Mouse (Mus musculus): Measurements from ENCODE around the gene St7l. TPM values are rescaled to one million over a fixed set of nuclear protein-coding genes. Genes with fewer than 3 reads are reported as not detected.
"Not testable (repeated sequence)": the region's sequence is repeated elsewhere in the genome, so short reads cannot be mapped to it uniquely, and the experiment has no call there.

St7l gene
- polyA plus RNA-seq, 1 experiment = 4.5 TPM

GRCm38 (mm10) chr3:104854866-104855265, 8.9 kb upstream of the St7l start:
- H3K4me3 ChIP-seq (ENCODE audit: extremely low read depth, insufficient read depth, insufficient read length) = no peak overlapping the region
- peaks cover 10% of the 10 kb centered on the region for H3K4me1 ChIP-seq (ENCODE audit: control insufficient read depth, insufficient read depth, insufficient read length)
- peaks cover 4% of the 10 kb centered on the region for H3K36me3 ChIP-seq (ENCODE audit: control insufficient read depth, insufficient read depth, low read length)
- TF ChIP-seq CTCF (IDR thresholded peaks at IDR 0.05; ENCODE audit: extremely low read depth, insufficient read depth, insufficient read length, insufficient replicate concordance) = no peak
- no peak for TF ChIP-seq POLR2A (IDR thresholded peaks at IDR 0.05; ENCODE audit: low read depth, low read length)
- H3K27me3 ChIP-seq (ENCODE audit: control insufficient read depth, insufficient read depth, low read length) = no peaks in the 10 kb centered on the region
- H3K27ac ChIP-seq (ENCODE audit: insufficient read depth, low read length) = no peak overlapping the region
- no peak for DNase-seq (ENCODE audit: low read depth in 1 of 2, low spot score in 2 of 2)

- no peak for TF ChIP-seq POLR2A (IDR thresholded peaks at IDR 0.05; ENCODE audit: low read depth, low read length)
- TF ChIP-seq CTCF (IDR thresholded peaks at IDR 0.05; ENCODE audit: extremely low read depth, insufficient read depth, insufficient read length, insufficient replicate concordance) = no peak
- 14% methylated on average over 1 of the region's 1 CpGs for WGBS
- H3K27me3 ChIP-seq (ENCODE audit: control insufficient read depth, insufficient read depth, low read length) = no peaks in the 10 kb centered on the region
- H3K36me3 ChIP-seq (ENCODE audit: control insufficient read depth, insufficient read depth, low read length) = peaks cover 4% of the 10 kb centered on the region
- no peak overlapping the region for H3K4me3 ChIP-seq (ENCODE audit: extremely low read depth, insufficient read depth, insufficient read length)
- DNase-seq (ENCODE audit: low read depth in 1 of 2, low spot score in 2 of 2) = peak; percentile 6 to 26
- H3K4me1 ChIP-seq (ENCODE audit: control insufficient read depth, insufficient read depth, insufficient read length) = peaks cover 13% of the 10 kb centered on the region
- H3K27ac ChIP-seq (ENCODE audit: insufficient read depth, low read length) = no peak overlapping the region
These were observed 7.7 kb upstream of the St7l start for GRCm38 (mm10) chr3:104856106-104856505.

- H3K36me3 ChIP-seq (ENCODE audit: control insufficient read depth, insufficient read depth, low read length) = peaks cover 4% of the 10 kb centered on the region
- DNase-seq (ENCODE audit: low read depth in 1 of 2, low spot score in 2 of 2) = no peak
- peak overlapping the region; percentile 38; the same call in 1 of the 2 replicates for H3K27ac ChIP-seq (ENCODE audit: insufficient read depth, low read length)
- no peak overlapping the region; the same call in 1 of the 2 replicates for H3K4me3 ChIP-seq (ENCODE audit: extremely low read depth, insufficient read depth, insufficient read length)
- H3K27me3 ChIP-seq (ENCODE audit: control insufficient read depth, insufficient read depth, low read length) = no peaks in the 10 kb centered on the region
- TF ChIP-seq CTCF (IDR thresholded peaks at IDR 0.05; ENCODE audit: extremely low read depth, insufficient read depth, insufficient read length, insufficient replicate concordance) = no peak
- TF ChIP-seq POLR2A (IDR thresholded peaks at IDR 0.05; ENCODE audit: low read depth, low read length) = no peak
- peaks cover 19% of the 10 kb centered on the region for H3K4me1 ChIP-seq (ENCODE audit: control insufficient read depth, insufficient read depth, insufficient read length)
- 85% methylated on average over 1 of the region's 1 CpGs for WGBS
These were observed 5.2 kb upstream of the St7l start for GRCm38 (mm10) chr3:104858560-104858959.

- WGBS = under 1% methylated on average over 48 of the region's 48 CpGs
- no peak for TF ChIP-seq POLR2A (IDR thresholded peaks at IDR 0.05; ENCODE audit: low read depth, low read length)
- TF ChIP-seq CTCF (IDR thresholded peaks at IDR 0.05; ENCODE audit: extremely low read depth, insufficient read depth, insufficient read length, insufficient replicate concordance) = no peak
- DNase-seq (ENCODE audit: low read depth in 1 of 2, low spot score in 2 of 2) = peak; percentile 60 to 76
These were observed 991 bp downstream of the St7l start for GRCm38 (mm10) chr3:104864651-104865340.

GRCm38 (mm10) chr3:104865341-104865788, 1.6 kb downstream of the St7l start:
- TF ChIP-seq CTCF (IDR thresholded peaks at IDR 0.05; ENCODE audit: extremely low read depth, insufficient read depth, insufficient read length, insufficient replicate concordance) (no peak), POLR2A (IDR thresholded peaks at IDR 0.05; ENCODE audit: low read depth, low read length) (peak; percentile 6; the same call in 1 of the 2 replicates)
- H3K27me3 ChIP-seq (ENCODE audit: control insufficient read depth, insufficient read depth, low read length) = no peaks in the 10 kb centered on the region
- H3K4me1 ChIP-seq (ENCODE audit: control insufficient read depth, insufficient read depth, insufficient read length) = peaks cover 12% of the 10 kb centered on the region
- no peaks in the 10 kb centered on the region; the same call in 1 of the 2 replicates for H3K36me3 ChIP-seq (ENCODE audit: control insufficient read depth, insufficient read depth, low read length)
- DNase-seq (ENCODE audit: low read depth in 1 of 2, low spot score in 2 of 2) = peak; percentile 66 to 72
- H3K4me3 ChIP-seq (ENCODE audit: extremely low read depth, insufficient read depth, insufficient read length) = peak overlapping the region; percentile 87
- peak overlapping the region; percentile 99 for H3K27ac ChIP-seq (ENCODE audit: insufficient read depth, low read length)
- under 1% methylated on average over 12 of the region's 12 CpGs for WGBS

More at GRCm38 (mm10) chr3:104864651-104865340, 991 bp downstream of the St7l start:
- peak overlapping the region; percentile 99 for H3K27ac ChIP-seq (ENCODE audit: insufficient read depth, low read length)
- H3K36me3 ChIP-seq (ENCODE audit: control insufficient read depth, insufficient read depth, low read length) = no peaks in the 10 kb centered on the region
- peak overlapping the region; percentile 87 for H3K4me3 ChIP-seq (ENCODE audit: extremely low read depth, insufficient read depth, insufficient read length)
- H3K27me3 ChIP-seq (ENCODE audit: control insufficient read depth, insufficient read depth, low read length) = no peaks in the 10 kb centered on the region
- H3K4me1 ChIP-seq (ENCODE audit: control insufficient read depth, insufficient read depth, insufficient read length) = peaks cover 12% of the 10 kb centered on the region

- not testable (repeated sequence) for H3K36me3 ChIP-seq (ENCODE audit: control insufficient read depth, insufficient read depth, low read length); H3K4me3 ChIP-seq (ENCODE audit: extremely low read depth, insufficient read depth, insufficient read length); H3K4me1 ChIP-seq (ENCODE audit: control insufficient read depth, insufficient read depth, insufficient read length); H3K27me3 ChIP-seq (ENCODE audit: control insufficient read depth, insufficient read depth, low read length); DNase-seq (ENCODE audit: low read depth in 1 of 2, low spot score in 2 of 2); H3K27ac ChIP-seq (ENCODE audit: insufficient read depth, low read length)
These were observed 2.9 kb downstream of the St7l start for GRCm38 (mm10) chr3:104866674-104867073.

GRCm38 (mm10) chr3:104869611-104870010, 5.8 kb downstream of the St7l start:
- H3K36me3 ChIP-seq (ENCODE audit: control insufficient read depth, insufficient read depth, low read length) = peaks cover 11% of the 10 kb centered on the region
- H3K4me3 ChIP-seq (ENCODE audit: extremely low read depth, insufficient read depth, insufficient read length) = no peak overlapping the region
- 0 out of 2 replicates have a peak, but pooled peaks cover 4% of the 10 kb centered on the region for H3K4me1 ChIP-seq (ENCODE audit: control insufficient read depth, insufficient read depth, insufficient read length)
- H3K27me3 ChIP-seq (ENCODE audit: control insufficient read depth, insufficient read depth, low read length) = no peaks in the 10 kb centered on the region
- no peak for DNase-seq (ENCODE audit: low read depth in 1 of 2, low spot score in 2 of 2)
- TF ChIP-seq CTCF (IDR thresholded peaks at IDR 0.05; ENCODE audit: extremely low read depth, insufficient read depth, insufficient read length, insufficient replicate concordance) (no peak), POLR2A (IDR thresholded peaks at IDR 0.05; ENCODE audit: low read depth, low read length) (no peak)
- H3K27ac ChIP-seq (ENCODE audit: insufficient read depth, low read length) = no peak overlapping the region
